Mouse (Mus musculus) forebrain, postnatal 0 days (tissue): ENCODE results near the gene Thsd4. TPM values are rescaled to one million over a fixed set of nuclear protein-coding genes. Genes with fewer than 3 reads are reported as not detected.

Source experiments
- ATAC-seq: fragments of 200-750 bp; cut with Nextera tagmentation; 2 replicates; pipeline ENCODE4 v1.8.0; 2017; ENCODE audit warnings: mild to moderate bottlenecking, moderate library complexity
- DNase-seq: peaks from one replicate; pipeline ENCODE4 v3.0.0-alpha.2; 2015
- H3K27ac ChIP-seq: fragments of 300-500 bp; sonication (generic); 2 replicates; pipeline ENCODE4 v1.5.1; 2014; ENCODE audit warnings: low read depth, mild to moderate bottlenecking, antibody characterized with exemption, low read length, moderate library complexity, mixed read lengths
- H3K27me3 ChIP-seq: fragments of 300-500 bp; sonication (generic); 2 replicates; pipeline ENCODE4 v1.6.1; 2014; ENCODE audit warnings: mild to moderate bottlenecking, low read length, mixed read lengths; ENCODE audit not compliant: insufficient read depth
- H3K36me3 ChIP-seq: fragments of 300-500 bp; sonication (generic); 2 replicates; pipeline ENCODE4 v1.6.1; 2014; ENCODE audit warnings: mild to moderate bottlenecking, moderate library complexity; ENCODE audit not compliant: insufficient read depth
- H3K4me1 ChIP-seq: fragments of 300-500 bp; sonication (generic); 2 replicates; pipeline ENCODE4 v1.6.1; 2014; ENCODE audit warnings: antibody characterized with exemption; ENCODE audit not compliant: insufficient read depth
- H3K4me2 ChIP-seq: fragments of 300-500 bp; sonication (generic); 2 replicates; pipeline ENCODE4 v1.6.1; 2014; ENCODE audit warnings: low read depth, mild to moderate bottlenecking, moderate library complexity
- H3K4me3 ChIP-seq: fragments of 300-500 bp; sonication (generic); 2 replicates; pipeline ENCODE4 v1.5.1; 2014; ENCODE audit warnings: low read depth, low read length, mixed read lengths
- H3K9ac ChIP-seq: fragments of 300-500 bp; sonication (generic); 2 replicates; pipeline ENCODE4 v1.6.1; 2014; ENCODE audit warnings: mild to moderate bottlenecking
- H3K9me3 ChIP-seq: fragments of 300-500 bp; sonication (generic); 2 replicates; pipeline ENCODE4 v1.6.1; 2016; ENCODE audit warnings: low read length
- CTCF ChIP-seq: sonication (generic); IDR thresholded peaks from 2 replicates; pipeline ENCODE4 v1.5.1; 2016; ENCODE audit warnings: antibody characterized with exemption, control low read depth, low read depth
- WGBS: fragments of 180-500 bp; shearing (Covaris S2); extraction: QIAGEN DNeasy Blood & Tissue Kit; methylation state at CpG from one replicate; pipeline ENCODE4 v1.1.7; 2014; 5-methylcytosine and 5-hydroxymethylcytosine counted together
- polyA plus RNA-seq: library from polyadenylated mRNA; unstranded; fragments of >200 nt; fragmentation: Nextera tagmentation; extraction: Ambion mirVana; gene quantifications from 2 replicates; pipeline ENCODE4 v1.2.1, GENCODE M21; 2015
- total RNA-seq: library from RNA; depleted of rRNA; stranded (reverse); fragments of >200 nt; gene quantifications from 2 replicates; pipeline ENCODE4 v1.2.3, GENCODE M21; 2014

Thsd4 gene
- total and polyA plus RNA-seq, 2 experiments from 2014 or later, result 3.5 to 14.2 TPM

DNA sequence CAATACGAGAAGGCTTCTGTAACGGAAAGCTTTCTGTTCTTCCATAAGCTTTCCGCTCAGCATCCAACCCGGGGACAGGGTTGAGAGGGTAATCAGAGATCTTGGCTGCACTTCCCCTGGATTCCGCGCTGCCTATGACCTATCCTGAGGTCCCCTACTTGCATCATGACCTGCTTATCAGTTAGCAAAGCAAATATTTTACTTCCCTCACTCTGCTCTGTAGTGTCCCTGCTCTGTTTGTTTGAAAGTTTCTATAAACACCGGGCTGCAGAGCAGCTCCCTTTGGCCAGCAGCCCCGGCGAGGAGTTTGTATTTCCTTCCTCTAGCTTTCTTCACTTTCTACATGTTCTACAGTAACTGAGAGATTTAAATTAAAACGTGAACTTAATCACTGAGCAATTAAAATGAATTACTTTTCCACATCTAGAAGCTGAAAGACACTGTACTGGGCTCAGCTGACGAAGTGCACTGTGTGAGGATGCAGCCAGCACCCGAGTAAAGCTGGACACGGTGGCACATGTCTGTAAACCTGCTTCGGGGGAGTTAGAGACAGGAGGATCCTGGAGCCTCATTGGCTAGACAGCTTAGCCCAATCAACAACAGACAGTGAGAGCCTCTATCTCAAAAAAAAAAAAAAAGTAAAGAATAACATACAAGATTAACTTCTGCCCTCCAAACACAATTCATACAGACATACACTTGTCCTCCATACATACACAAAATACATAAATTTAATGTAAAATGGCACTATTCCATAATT lies 43.7 kb downstream of the Thsd4 start:
- Histone ChIP-seq H3K27me3 (no peaks in the 10 kb centered on the region), H3K4me3 (no peak overlapping the region), H3K9ac (no peak overlapping the region), H3K9me3 (no peaks in the 10 kb centered on the region), H3K36me3 (no peaks in the 10 kb centered on the region), H3K27ac (no peak overlapping the region), H3K4me2 (no peak overlapping the region), H3K4me1 (no peaks in the 10 kb centered on the region)
- 66% methylated on average over 14 of the region's 14 CpGs for WGBS
- no peak for ATAC-seq
- DNase-seq, result no peak
- no peak for TF ChIP-seq CTCF

DNA sequence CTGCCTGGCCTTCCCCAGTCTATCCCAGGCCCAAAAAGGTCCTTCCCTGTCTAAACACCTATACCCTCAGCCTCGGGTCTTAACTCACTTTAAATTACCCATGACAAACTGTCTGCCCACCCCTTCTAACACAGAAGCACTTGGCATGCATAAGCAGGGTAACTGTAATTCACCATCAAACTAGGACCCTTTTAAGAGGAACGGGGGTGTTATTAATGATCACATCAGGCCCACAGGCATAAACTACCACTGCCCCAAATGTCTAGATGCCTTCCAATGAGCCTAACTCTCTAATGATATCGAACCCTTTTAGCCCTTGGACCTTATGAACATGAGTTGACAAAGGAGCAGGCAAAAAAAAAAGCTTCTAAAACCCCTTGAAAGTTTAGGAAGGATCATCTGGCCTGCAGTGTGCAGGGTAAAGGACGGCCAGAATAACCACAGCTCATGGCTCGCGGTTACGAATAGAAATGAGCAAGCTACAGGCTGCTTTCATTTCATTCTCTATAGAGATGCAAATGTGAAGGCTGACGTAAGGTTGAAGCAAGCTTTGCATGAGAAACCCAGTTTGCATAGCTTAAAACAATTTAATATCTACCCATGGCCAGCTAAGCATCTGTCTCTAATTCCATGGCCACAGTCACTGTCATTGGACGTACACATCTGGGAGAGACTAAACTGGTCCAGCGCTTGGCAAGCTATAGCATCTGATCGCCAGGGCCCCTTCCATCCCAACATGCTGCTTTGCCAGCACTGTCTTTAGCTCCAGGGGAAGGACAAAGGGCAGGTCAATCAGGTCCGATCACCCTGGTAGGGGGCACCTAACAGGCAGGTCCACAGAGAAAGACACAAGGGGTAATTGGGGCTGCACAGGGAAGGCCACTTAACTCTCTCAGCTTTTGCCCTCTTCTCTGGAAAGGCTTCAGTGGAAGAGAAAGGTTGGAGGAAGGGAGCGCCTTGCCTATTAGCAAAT lies 61.5 kb downstream of the Thsd4 start:
- DNase-seq (peak; percentile 50), ATAC-seq (0 out of 2 replicates have a peak, but pooled peaks have one; percentile 17)
- no peak for TF ChIP-seq CTCF
- no peaks in the 10 kb centered on the region for H3K27me3 ChIP-seq
- H3K9ac ChIP-seq, result no peak overlapping the region
- H3K4me2 ChIP-seq, result peak overlapping the region; percentile 13; the same call in 1 of the 2 replicates
- peaks cover 20% of the 10 kb centered on the region for H3K4me1 ChIP-seq
- WGBS, result 20% methylated on average over 13 of the region's 13 CpGs
- H3K9me3 ChIP-seq, result no peaks in the 10 kb centered on the region
- no peaks in the 10 kb centered on the region for H3K36me3 ChIP-seq
- H3K27ac ChIP-seq, result no peak overlapping the region
- H3K4me3 ChIP-seq, result no peak overlapping the region

DNA sequence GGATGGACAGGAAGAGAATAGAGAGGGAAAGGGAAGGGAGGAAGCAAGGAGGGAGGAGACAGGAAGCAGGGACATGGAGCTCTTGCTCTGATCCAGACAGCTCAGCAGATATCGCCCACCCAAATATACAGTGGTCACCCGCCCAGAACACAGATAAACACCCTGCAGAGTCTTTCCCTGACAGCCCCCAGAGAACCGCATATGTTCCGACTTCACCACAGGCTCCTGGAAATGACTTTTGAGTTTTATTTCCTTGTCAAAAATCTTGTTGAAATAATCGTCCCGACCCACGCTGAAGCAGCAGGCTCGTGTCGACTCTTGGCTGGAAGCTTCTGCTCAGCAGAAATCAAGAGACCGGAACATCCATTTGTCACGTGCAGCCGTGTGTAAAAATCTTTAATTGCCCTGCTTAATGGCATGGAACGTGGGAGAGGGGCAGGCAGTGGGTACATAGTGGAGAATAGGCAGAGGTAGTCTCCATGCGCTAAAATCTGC lies 63.3 kb downstream of the Thsd4 start:
- Histone ChIP-seq H3K4me3 (no peak overlapping the region; the same call in 1 of the 2 replicates), H3K4me1 (peaks cover 20% of the 10 kb centered on the region), H3K36me3 (no peaks in the 10 kb centered on the region), H3K27me3 (no peaks in the 10 kb centered on the region), H3K9ac (peak overlapping the region; percentile 6; the same call in 1 of the 2 replicates), H3K9me3 (no peaks in the 10 kb centered on the region), H3K4me2 (peak overlapping the region; percentile 46), H3K27ac (peak overlapping the region; percentile 40; the same call in 1 of the 2 replicates)
- WGBS, result 22% methylated on average over 14 of the region's 14 CpGs
- ATAC-seq (0 out of 2 replicates have a peak, but pooled peaks have one; percentile 18), DNase-seq (peak; percentile 42)
- TF ChIP-seq CTCF, result no peak

DNA sequence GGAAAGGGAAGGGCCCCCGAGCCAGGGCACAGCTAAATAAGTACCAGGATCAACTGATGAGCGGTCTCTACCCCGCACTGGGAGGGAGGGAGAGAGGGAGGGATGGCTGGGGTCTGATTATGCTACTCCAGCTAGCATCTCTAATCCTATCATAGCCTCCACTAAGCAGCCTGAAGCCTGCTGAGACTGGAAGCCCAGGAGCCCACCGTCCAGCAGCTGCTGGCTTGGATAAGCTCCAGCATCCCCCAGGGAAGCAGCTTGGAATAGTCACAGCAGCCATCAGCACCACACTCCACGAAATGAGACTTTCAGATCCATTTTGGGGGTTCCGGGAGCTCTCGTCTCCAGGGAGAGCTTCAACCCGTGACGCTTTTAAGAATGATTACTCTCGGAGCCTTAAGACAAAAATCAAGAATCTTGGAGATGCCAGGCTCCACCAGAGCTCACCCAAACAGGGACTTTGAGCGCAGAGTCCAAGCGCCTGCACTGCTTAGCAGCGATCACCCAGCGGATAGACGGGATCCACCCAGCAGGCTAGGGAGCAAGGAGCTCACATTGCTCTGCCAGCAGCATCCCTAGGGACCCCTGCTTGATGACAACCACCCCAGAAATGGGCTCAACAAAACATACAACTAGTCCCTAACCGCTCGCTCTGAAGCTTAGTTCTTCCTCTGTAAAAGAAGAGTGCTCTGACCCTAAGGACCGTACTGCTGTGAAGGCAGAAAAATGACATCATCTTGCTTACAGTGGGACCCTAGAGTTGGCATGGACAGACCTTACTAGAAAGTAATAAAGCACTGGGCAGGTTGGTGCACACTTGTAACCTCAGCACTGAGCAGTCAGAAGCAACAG lies 64.3 kb downstream of the Thsd4 start:
- Histone ChIP-seq H3K27ac (peak overlapping the region; percentile 59; the same call in 1 of the 2 replicates), H3K36me3 (no peaks in the 10 kb centered on the region), H3K4me2 (peak overlapping the region; percentile 46), H3K27me3 (no peaks in the 10 kb centered on the region), H3K9me3 (no peaks in the 10 kb centered on the region), H3K4me3 (peak overlapping the region; percentile 16), H3K4me1 (peaks cover 20% of the 10 kb centered on the region), H3K9ac (no peak overlapping the region; the same call in 1 of the 2 replicates)
- TF ChIP-seq CTCF, result no peak
- DNase-seq (peak; percentile 78), ATAC-seq (peak; percentile 79)
- WGBS, result 12% methylated on average over 18 of the region's 18 CpGs

DNA sequence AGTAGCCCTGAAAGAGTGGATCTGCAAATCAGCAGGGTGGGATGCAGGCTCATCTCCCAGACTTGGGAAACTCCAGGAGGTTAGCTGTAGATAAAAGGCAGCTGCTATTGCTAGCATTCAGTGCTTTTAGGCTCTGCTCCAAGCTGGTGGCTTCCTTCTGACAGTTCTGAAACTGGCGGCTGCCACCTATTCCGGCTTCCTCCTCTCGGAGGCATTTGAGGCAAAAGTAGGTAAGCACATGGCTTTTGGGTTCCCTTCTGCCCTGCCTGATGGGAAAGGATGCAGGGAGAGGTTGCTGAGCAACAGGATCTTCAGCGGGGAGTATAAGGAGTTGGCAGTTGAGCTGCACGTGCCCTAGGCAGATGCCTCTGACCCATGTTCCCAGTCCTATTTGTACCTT lies 65.2 kb downstream of the Thsd4 start:
- no peak for TF ChIP-seq CTCF
- H3K27me3 ChIP-seq, result no peaks in the 10 kb centered on the region
- H3K9me3 ChIP-seq, result no peaks in the 10 kb centered on the region
- no peak overlapping the region for H3K4me3 ChIP-seq
- no peaks in the 10 kb centered on the region for H3K36me3 ChIP-seq
- H3K4me1 ChIP-seq, result peaks cover 20% of the 10 kb centered on the region
- H3K4me2 ChIP-seq, result no peak overlapping the region
- H3K9ac ChIP-seq, result no peak overlapping the region
- DNase-seq (peak; percentile 59), ATAC-seq (peak; percentile 42)
- H3K27ac ChIP-seq, result no peak overlapping the region
- 13% methylated on average over 5 of the region's 5 CpGs for WGBS

DNA sequence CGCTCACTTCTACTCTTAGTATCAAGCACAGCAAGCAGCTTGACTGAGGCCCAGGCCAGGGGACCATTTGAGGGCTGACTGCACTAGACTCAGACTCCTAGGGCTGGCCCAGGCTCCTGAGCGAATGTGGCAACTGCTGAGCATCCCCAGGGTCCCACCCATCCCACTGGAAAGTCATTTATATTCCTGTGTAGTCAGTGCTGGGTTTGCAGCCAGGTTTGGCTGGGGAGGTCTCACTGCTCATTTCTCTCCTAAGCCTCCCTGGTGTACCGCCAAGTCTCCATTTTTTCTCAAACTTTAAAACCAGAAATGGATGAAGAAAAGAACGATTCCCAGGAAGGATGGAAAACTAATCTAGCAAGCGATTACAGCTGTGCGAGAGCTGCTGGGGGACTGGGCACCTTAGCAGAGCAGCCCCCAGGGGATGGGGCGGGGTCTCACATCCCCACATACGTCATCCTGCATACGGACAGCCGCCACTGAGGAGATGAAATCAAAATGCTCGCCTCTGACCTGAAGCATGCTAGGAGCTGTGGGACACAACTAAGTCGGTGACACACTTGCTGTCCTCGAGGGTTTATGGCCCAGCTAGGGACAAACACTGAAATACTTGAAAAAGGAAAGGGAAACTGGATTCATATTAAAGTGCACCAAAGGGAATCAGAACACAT lies 67.3 kb downstream of the Thsd4 start:
- H3K9ac ChIP-seq, result no peak overlapping the region

More for the DNA sequence above, 67.3 kb downstream of the Thsd4 start:
- WGBS, result 81% methylated on average over 13 of the region's 13 CpGs
- DNase-seq (no peak), ATAC-seq (no peak)
- Histone ChIP-seq H3K27me3 (no peaks in the 10 kb centered on the region), H3K36me3 (no peaks in the 10 kb centered on the region), H3K4me1 (peaks cover 17% of the 10 kb centered on the region), H3K9me3 (no peaks in the 10 kb centered on the region), H3K4me3 (no peak overlapping the region), H3K27ac (no peak overlapping the region), H3K4me2 (no peak overlapping the region)
- no peak for TF ChIP-seq CTCF
